8 mouse cellular contexts compared by ENCODE assay signal in genomic region chr5:43360298-43360697, GRCm38 (mm10).
DNase-seq lines count a peak whose midpoint lies in the region; ATAC-seq lines count a peak whose summit lies in the region.

No protein-coding gene starts in this region.

- no peak for DNase-seq in cerebellum, postnatal 4 days (ENCODE audit: low spot score in 2 of 2)
- peak; percentile 41 for DNase-seq in layer of hippocampus, adult 9-11 months
- no peak for DNase-seq in layer of hippocampus, postnatal 36 days
- peak; percentile 79 for DNase-seq in adipocyte (ENCODE audit: low spot score)
- DNase-seq in retina, embryonic 14.5 days (ENCODE audit: low spot score), result peak; percentile 74

- ATAC-seq in cerebellum, adult (ENCODE audit: insufficient number of reproducible peaks, low FRiP score, low TSS enrichment), result peak; percentile 36; the same call in 1 of the 2 replicates
- ATAC-seq in granulocyte monocyte progenitor cell, adult 5-6 weeks (replicated peaks; ENCODE audit: poor library complexity, severe bottlenecking), result peak; percentile 61
- ATAC-seq in erythroid progenitor cell, adult 5-6 weeks (replicated peaks; ENCODE audit: low FRiP score, poor library complexity, severe bottlenecking), result no peak

Comparison
In these comparisons a context has a peak if more than half of its experiments do, and no peak if none do; other contexts are left out.
1. DNase-seq: peak in layer of hippocampus, adult 9-11 months (single experiment), adipocyte (single experiment) and retina, embryonic 14.5 days (single experiment); none in cerebellum, postnatal 4 days (0 of 2) and layer of hippocampus, postnatal 36 days (0 of 2).